Mouse (Mus musculus) yolk sac, embryonic 10.5 days (tissue): ENCODE data around the gene Gprc5a.
A peak's percentile ranks its signal among the peaks of the same experiment; 100 is the strongest.

Experiments
- DNase-seq: peaks from one replicate; pipeline ENCODE4 v3.0.0-alpha.2; 2017; ENCODE audit warnings: low spot score

Gprc5a gene

DNA sequence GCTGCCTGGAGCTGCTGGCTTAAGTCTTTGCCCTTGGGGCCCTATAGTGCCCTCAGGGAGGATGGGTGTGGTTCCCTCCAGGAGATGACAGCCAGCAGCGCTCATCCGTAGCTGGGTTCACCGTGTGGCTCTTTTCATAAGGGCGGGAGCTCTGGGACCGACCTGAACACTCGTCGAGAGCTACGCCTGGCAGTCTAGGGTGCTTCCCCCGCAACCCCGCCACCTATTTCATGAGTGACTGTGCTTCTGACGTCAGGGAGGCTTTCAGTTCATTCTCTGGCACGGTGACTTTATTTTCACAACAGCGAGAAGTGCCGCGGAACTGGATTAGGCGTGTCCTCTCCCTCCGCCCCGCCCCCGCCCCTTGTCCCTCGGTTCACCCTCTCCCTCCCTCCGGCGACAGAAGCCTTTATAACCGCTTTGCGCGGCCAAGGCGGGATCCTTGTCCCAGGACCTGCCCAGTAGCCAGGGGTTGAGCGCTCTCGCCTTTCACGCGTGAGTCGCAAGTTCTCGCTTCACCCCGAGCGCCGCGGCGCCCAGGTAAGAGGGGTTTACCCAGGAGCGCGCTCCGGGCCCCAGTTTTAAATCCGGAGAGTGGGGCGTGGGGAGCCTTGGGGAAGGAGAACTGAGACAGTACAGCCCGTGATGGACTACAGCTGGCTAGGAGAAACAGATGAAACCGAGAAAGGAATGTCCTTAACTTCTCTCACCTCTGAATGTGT, at the start of gene Gprc5a:
TSS of gene Gprc5a (plus strand) at position 416 of the 722 bp plus-strand sequence.
- DNase-seq = peak; percentile 78

DNA sequence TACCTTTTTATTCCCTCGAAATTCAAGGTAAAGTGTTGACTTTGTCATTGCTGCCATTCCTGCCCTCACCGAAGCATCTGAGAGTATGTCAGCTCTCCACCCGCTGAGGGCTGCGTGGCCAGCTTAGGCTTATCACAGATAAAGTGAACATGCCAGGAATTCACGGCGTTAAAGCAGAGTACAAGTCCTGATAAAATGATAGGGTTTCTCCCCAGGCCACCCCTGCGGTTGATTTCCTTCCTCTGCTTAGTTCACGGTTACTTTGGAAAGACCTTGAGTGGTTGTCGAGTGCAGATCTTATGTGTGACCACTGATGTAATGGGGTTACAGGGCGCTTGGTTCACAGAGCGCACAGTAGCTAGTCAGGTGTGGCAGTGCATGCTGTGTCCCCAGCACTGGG, 48.2 kb upstream of the Gprc5a start:
- DNase-seq = no peak

- no peak for DNase-seq
Measured at GRCm38 (mm10) chr6:135019564-135019963, 45.9 kb upstream of the Gprc5a start.

- DNase-seq = no peak
Measured at GRCm38 (mm10) chr6:135021633-135022032, 43.8 kb upstream of the Gprc5a start.

GRCm38 (mm10) chr6:135023379-135023778, 42.1 kb upstream of the Gprc5a start:
- no peak for DNase-seq

GRCm38 (mm10) chr6:135024781-135025420, 40.5 kb upstream of the Gprc5a start:
- no peak for DNase-seq

DNA sequence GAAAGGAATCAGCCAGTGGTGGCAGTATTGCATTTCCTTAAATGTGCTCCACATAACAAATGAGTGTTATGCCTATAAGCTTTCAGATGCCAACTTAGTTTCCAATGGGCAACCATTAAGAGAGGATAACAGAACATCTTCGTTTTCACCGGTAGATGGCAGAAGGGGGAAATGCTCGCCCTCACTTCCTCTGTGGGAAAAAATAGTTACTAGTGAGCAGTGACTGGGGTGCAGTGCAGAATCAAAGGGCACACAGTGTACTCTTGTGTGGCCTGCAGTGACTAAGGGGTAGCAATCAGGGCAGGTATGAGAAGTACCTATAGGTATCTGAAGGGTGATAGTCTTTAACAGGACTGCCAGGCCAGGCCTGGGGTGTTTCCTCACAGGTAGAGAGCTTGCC, 39.2 kb upstream of the Gprc5a start:
- no peak for DNase-seq

DNA sequence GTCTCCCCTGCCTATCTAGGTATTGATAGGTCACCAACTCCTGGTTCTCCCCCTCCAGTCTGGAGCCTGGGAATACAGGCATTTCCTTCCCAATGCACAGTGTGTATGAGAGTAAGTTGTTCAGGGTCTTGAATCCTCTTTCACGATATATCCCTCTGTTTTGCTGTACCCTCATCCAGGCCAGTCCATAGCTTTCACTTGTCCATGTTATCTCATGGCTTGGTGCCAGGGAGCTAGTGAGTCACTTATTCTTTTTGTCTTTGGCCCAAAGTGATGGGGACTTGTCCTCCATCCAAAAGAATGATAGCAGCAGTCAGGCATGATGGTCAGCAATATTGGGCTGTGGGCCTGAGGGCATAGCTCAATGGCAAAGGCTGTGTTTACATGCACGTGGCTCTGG, 38.7 kb upstream of the Gprc5a start:
- DNase-seq = no peak

GRCm38 (mm10) chr6:135029246-135029645, 36.2 kb upstream of the Gprc5a start:
- DNase-seq = peak; percentile 49

DNA sequence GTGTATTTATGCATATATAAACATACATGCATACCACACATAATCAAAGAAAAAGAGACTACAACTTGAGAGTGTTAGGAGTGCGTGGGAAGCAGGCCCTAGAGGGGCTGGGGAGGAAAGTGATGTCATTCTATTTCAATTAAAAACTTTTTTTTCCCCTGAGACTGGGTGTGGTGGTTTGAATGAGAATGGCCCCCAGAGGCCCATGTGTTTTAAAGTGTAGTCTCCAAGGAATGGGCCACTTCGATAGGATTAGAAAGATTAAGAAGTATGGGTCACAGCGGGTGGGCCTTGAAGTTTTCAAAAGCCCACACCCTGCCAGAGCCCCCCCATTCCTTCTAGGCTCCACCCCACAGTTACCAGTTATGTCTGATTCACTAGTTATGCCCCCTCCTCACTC, 26.8 kb upstream of the Gprc5a start:
- DNase-seq = no peak

GRCm38 (mm10) chr6:135040275-135040871, 25.1 kb upstream of the Gprc5a start:
- DNase-seq = no peak

- DNase-seq = no peak
Measured at GRCm38 (mm10) chr6:135041930-135042329, 23.5 kb upstream of the Gprc5a start.

- no peak for DNase-seq
Measured at GRCm38 (mm10) chr6:135047276-135047675, 18.2 kb upstream of the Gprc5a start.

- no peak for DNase-seq
Measured at GRCm38 (mm10) chr6:135048509-135048908, 16.9 kb upstream of the Gprc5a start.

GRCm38 (mm10) chr6:135048956-135049355, 16.5 kb upstream of the Gprc5a start:
- DNase-seq = no peak

- DNase-seq = no peak
Measured at GRCm38 (mm10) chr6:135053789-135054188, 11.7 kb upstream of the Gprc5a start.

DNA sequence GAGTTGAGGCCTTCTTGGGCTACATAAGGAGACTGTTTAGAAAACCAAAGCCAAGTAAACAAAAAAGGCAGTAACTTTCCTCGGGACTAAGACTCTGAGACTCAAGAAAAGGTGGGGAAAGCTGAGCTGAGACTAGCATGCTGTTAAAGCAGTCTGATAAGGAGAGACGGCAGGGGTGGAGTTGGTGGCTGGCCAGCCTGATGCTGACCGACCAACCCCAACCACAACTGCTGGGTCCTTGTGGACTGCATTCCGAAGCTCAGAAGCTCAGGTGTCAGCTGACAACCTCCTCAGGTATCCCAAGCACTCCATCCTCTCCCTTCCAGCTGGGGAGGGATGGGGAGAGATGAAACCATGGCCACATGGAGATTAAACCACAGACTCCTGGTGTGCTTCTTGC, 9.6 kb upstream of the Gprc5a start:
- DNase-seq = no peak

DNA sequence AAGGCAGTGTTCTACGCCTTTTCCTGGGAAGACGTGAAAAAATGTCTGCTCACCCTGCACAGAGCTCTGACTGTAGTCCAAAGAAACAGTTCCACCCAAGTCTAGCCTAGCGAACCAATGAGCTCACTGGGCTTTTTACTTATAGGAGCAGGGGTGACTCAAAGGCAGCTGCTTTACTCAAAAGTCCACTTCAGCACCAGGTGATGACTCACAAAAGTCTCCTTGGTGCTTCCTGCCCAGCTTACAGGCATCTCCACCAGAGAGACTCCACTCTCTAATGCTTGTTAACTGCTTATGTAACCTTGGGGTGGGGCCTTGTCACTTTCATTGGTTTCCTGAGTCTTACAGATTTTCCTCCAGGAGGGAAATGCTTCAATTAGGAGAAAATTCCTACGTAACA, 4.7 kb upstream of the Gprc5a start:
- no peak for DNase-seq

DNA sequence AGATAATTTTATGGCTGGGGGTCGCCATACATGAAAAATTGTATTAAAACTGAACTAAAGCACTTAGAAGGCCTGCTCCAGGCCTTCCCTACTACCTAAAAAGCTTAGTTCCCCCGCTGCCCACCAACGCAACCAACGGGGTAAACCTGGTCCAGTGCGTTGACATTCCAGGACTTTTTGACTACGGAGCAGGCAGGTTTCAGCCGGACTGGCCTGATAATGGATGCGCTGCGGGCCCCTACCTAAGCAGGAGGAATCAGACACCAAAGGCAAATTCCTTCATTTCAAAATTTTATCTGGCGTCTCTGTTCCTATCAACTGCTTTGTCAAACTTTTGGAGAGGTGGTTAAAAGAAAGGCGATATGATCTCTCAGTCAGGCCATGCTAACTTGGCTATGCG, 830 bp upstream of the Gprc5a start:
- no peak for DNase-seq

- DNase-seq = no peak
Measured at GRCm38 (mm10) chr6:135066795-135067445, 1.5 kb downstream of the Gprc5a start.

GRCm38 (mm10) chr6:135068221-135068620, 2.8 kb downstream of the Gprc5a start:
- DNase-seq = no peak

- no peak for DNase-seq
Measured at GRCm38 (mm10) chr6:135069856-135070255, 4.4 kb downstream of the Gprc5a start.

GRCm38 (mm10) chr6:135070347-135070746, 4.9 kb downstream of the Gprc5a start:
- DNase-seq = no peak
